Mouse (Mus musculus) heart, embryonic 15.5 days (tissue): Measurements from ENCODE around the gene Phf20. TPM values are rescaled to one million over a fixed set of nuclear protein-coding genes. Genes with fewer than 3 reads are reported as not detected.
"Not testable (repeated sequence)": the region's sequence is repeated elsewhere in the genome, so short reads cannot be mapped to it uniquely, and the experiment has no call there.

Experiments used
- ATAC-seq: fragments of 200-750 bp; cut with Nextera tagmentation; replicated peaks from 2 replicates; pipeline ENCODE4 v1.8.0; 2017; ENCODE audit warnings: low read depth, moderate TSS enrichment; ENCODE audit not compliant: insufficient number of reproducible peaks, insufficient read depth, low FRiP score
- H3K27ac ChIP-seq: fragments of 300-500 bp; sonication (generic); 2 replicates; pipeline ENCODE4 v1.5.1; 2015; ENCODE audit warnings: mild to moderate bottlenecking, inconsistent platforms
- H3K27me3 ChIP-seq: fragments of 300-500 bp; sonication (generic); 2 replicates; pipeline ENCODE4 v1.6.1; 2015; ENCODE audit warnings: inconsistent platforms
- H3K36me3 ChIP-seq: fragments of 300-500 bp; sonication (generic); 2 replicates; pipeline ENCODE4 v1.6.1; 2015; ENCODE audit warnings: mild to moderate bottlenecking, inconsistent platforms
- H3K4me1 ChIP-seq: fragments of 300-500 bp; sonication (generic); replicated peaks from 2 replicates; pipeline ENCODE4 v1.6.1; 2015; ENCODE audit warnings: inconsistent platforms
- H3K4me2 ChIP-seq: fragments of 300-500 bp; sonication (generic); 2 replicates; pipeline ENCODE4 v1.6.1; 2015; ENCODE audit warnings: inconsistent platforms, mild to moderate bottlenecking, moderate library complexity
- H3K4me3 ChIP-seq: fragments of 300-500 bp; sonication (generic); 2 replicates; pipeline ENCODE4 v1.5.1; 2015; ENCODE audit warnings: mild to moderate bottlenecking, inconsistent platforms
- H3K9ac ChIP-seq: fragments of 300-500 bp; sonication (generic); 2 replicates; pipeline ENCODE4 v1.6.1; 2015; ENCODE audit warnings: mild to moderate bottlenecking, inconsistent platforms
- H3K9me3 ChIP-seq: fragments of 300-500 bp; sonication (generic); replicated peaks from 2 replicates; pipeline ENCODE4 v1.6.1; 2016; ENCODE audit warnings: inconsistent platforms
- WGBS: fragments of 180-500 bp; shearing (Covaris S2); methylation state at CpG from one replicate; pipeline ENCODE4 v1.1.7; 2015; ENCODE audit warnings: mixed read lengths; 5-methylcytosine and 5-hydroxymethylcytosine counted together
- polyA plus RNA-seq: library from polyadenylated mRNA; unstranded; fragments of >200 nt; fragmentation: Nextera tagmentation; extraction: Ambion mirVana; gene quantifications from 2 replicates; pipeline ENCODE4 v1.2.1, GENCODE M21; 2015

Phf20 gene
- polyA plus RNA-seq, 1 experiment from 2014 or later = 53.9 TPM

- 10% methylated on average over 8 of the region's 8 CpGs for WGBS
- H3K27ac ChIP-seq = peak overlapping the region; percentile 94
- H3K4me2 ChIP-seq = peak overlapping the region; percentile 67
- H3K36me3 ChIP-seq = peaks cover 19% of the 10 kb centered on the region
- ATAC-seq = peak; percentile 5; the same call in 1 of the 2 replicates
- H3K4me3 ChIP-seq = peak overlapping the region; percentile 76
- no peaks in the 10 kb centered on the region for H3K9me3 ChIP-seq
- H3K27me3 ChIP-seq = no peaks in the 10 kb centered on the region
- H3K4me1 ChIP-seq = peaks cover 21% of the 10 kb centered on the region
- peak overlapping the region; percentile 72 for H3K9ac ChIP-seq
Measured at GRCm38 (mm10) chr2:156180824-156181590, 15.3 kb upstream of the Phf20 start.

GRCm38 (mm10) chr2:156181592-156181991, 14.7 kb upstream of the Phf20 start:
- 63% methylated on average over 2 of the region's 2 CpGs for WGBS
- peaks cover 14% of the 10 kb centered on the region for H3K36me3 ChIP-seq
- no peaks in the 10 kb centered on the region for H3K27me3 ChIP-seq
- no peak overlapping the region for H3K9ac ChIP-seq
- peaks cover 21% of the 10 kb centered on the region for H3K4me1 ChIP-seq
- peak overlapping the region; percentile 67; the same call in 1 of the 2 replicates for H3K4me2 ChIP-seq
- H3K9me3 ChIP-seq = no peaks in the 10 kb centered on the region
- ATAC-seq = no peak
- peak overlapping the region; percentile 94 for H3K27ac ChIP-seq
- H3K4me3 ChIP-seq = no peak overlapping the region

DNA sequence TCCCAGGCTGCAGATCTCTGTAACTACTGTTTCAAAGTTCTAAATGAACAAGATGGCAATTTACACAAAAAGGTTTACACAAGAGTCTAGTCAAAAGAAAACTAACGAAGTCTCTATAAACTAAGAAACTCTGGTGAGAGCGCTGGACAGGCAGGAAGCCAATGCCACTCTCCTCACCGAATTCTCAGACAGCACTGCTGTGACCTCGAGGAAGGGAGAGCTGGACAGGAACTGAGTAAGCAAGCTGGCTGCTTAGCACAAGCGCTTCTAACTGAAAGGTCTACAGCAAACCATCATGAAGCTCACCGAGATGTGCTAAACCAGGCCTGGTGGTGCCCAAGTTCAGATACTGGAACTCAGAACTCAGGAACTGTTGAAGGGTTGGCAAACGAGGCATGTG, 7.0 kb upstream of the Phf20 start:
- 62% methylated on average over 7 of the region's 7 CpGs for WGBS
- not testable (repeated sequence) for H3K27ac ChIP-seq, H3K27me3 ChIP-seq, H3K36me3 ChIP-seq, H3K4me3 ChIP-seq, H3K4me2 ChIP-seq, H3K9ac ChIP-seq, H3K4me1 ChIP-seq, ATAC-seq, H3K9me3 ChIP-seq

DNA sequence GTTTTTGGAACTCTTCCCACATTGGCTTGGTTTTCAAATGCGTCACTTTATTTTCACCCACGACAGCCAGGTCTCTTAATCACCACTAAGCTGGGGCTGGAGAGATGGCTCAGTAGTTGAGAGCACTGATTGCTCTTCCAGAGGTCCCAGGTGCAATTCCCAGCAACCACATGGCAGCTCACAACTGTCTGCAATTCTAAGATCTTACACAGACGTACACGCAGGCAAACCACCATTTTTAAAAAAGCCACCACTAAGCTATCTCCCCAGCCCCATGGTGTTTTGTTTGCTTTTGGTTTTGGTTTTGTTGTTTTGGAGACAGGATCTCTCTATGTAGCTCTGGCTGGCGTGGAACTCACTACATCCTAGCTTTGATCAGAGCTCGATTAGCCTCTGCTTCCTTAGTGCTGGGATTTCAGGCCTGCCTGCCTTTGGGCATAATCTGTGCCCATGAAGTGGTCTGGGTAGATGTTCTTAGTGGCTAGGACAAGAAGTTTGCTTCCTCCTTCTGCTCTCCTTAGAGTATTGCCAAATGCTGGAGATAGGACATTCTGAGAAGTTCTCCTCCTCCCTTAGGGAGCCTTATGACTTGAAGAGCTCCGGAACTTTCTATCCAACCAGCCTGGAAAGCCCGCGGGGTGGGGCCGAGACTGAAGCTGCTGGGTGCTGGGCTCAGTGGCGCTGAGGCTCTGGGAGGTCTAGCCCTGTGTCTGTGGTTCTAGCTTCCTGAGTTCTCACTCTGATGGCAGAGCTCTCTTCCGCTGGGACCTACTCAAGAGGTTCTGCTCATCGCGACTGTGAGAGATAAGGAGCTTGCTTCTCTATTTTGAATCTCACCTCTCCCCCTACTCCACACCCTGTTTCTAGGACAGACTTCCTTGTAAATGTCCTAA, 6.0 kb upstream of the Phf20 start:
- Histone ChIP-seq H3K4me1 (no peaks in the 10 kb centered on the region), H3K27ac (no peak overlapping the region), H3K27me3 (no peaks in the 10 kb centered on the region), H3K4me3 (no peak overlapping the region), H3K9ac (no peak overlapping the region), H3K36me3 (no peaks in the 10 kb centered on the region), H3K4me2 (no peak overlapping the region), H3K9me3 (no peaks in the 10 kb centered on the region)
- ATAC-seq = 0 out of 2 replicates have a peak, but pooled peaks have one; percentile 22
- WGBS = 70% methylated on average over 14 of the region's 14 CpGs

DNA sequence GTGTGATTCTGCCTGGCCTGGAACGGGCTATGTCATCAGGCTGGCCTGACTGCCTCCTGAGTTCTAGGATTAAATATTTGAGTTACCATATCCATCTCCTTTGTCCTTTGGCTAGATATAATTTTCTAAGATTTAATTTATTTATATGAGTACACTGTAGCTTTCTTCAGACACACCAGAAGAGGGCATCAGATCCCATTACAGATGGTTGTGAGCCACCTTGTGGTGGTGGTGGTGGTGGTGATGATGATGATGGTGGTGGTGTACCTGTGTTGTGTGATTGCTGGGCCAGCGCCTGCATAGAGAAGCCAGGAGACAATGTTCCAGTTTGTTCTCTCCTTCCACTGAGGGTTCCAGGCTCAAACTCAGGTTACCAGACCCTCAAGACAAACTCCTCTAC, 4.7 kb upstream of the Phf20 start:
- no peaks in the 10 kb centered on the region for H3K36me3 ChIP-seq
- H3K27ac ChIP-seq = no peak overlapping the region
- H3K9me3 ChIP-seq = no peaks in the 10 kb centered on the region
- WGBS = 96% methylated on average over 2 of the region's 2 CpGs
- H3K4me2 ChIP-seq = no peak overlapping the region
- no peak overlapping the region for H3K9ac ChIP-seq
- no peak for ATAC-seq
- no peaks in the 10 kb centered on the region for H3K27me3 ChIP-seq
- no peak overlapping the region for H3K4me3 ChIP-seq
- peaks cover 5% of the 10 kb centered on the region for H3K4me1 ChIP-seq

DNA sequence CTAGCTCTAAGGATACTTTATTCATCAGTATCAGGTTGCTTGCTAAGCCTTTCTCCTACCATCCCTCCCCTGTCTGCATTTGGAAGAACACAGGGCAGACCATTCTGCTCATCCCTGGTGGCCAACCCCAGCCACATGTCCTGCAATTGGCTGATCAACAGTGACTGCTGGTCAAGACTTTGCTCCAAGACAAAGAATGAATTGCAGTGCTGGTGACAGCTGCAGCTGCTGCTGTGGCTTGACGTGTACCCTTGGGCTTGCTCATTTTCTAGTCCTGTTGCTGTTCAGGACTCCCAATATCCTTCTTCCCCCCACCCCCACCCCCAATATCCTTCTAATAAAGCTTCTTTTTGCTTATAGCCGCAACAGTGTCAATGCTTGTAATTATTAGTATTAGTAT, 4.2 kb upstream of the Phf20 start:
- WGBS = 82% methylated on average over 2 of the region's 2 CpGs

DNA sequence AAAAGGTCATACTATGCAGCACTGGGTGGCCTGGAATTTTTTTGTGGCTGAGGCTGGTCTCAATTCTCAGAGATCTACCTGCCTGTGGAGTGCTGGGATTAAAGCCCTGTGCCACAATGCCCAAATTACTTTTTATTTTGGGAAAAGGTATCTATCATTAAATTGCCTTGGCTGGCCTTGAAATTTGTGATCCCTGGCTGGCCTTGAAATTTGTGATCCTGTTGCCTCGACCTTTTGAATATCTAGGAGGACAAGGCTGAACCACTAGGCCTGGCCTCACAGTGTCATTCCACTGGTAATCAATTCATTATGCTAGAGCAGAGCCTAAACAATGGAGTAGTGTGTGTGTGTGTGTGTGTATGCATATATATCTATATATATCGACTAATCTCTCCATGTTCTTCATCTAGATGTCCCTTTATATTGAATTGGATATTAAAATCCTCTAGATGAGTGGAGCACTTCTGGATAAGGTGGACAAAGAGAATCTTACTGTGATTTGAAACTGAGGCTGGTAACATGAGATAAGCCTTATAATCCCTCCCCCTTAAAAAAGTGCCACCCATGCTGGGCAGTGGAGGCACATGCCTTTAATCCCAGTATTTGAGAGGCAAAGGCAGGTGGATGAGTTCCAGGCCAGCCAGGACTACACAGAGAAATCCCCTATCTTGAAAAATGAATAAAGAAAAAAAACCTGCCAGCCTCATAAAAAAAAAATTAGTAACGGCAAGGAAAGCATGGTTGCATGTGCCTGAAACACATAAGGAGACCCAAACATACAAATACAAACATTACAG, 3.0 kb upstream of the Phf20 start:
- no peak overlapping the region for H3K27ac ChIP-seq
- peaks cover 13% of the 10 kb centered on the region for H3K4me1 ChIP-seq
- WGBS = 78% methylated on average over 3 of the region's 3 CpGs
- H3K27me3 ChIP-seq = no peaks in the 10 kb centered on the region
- ATAC-seq = no peak
- H3K9ac ChIP-seq = no peak overlapping the region
- H3K36me3 ChIP-seq = no peaks in the 10 kb centered on the region
- no peaks in the 10 kb centered on the region for H3K9me3 ChIP-seq
- no peak overlapping the region for H3K4me3 ChIP-seq
- H3K4me2 ChIP-seq = no peak overlapping the region

More for the DNA sequence above, 4.2 kb upstream of the Phf20 start:
- no peak overlapping the region for H3K9ac ChIP-seq
- H3K4me2 ChIP-seq = no peak overlapping the region
- ATAC-seq = no peak
- no peak overlapping the region for H3K27ac ChIP-seq
- H3K4me1 ChIP-seq = peaks cover 5% of the 10 kb centered on the region
- no peaks in the 10 kb centered on the region for H3K36me3 ChIP-seq
- no peak overlapping the region for H3K4me3 ChIP-seq
- no peaks in the 10 kb centered on the region for H3K9me3 ChIP-seq
- no peaks in the 10 kb centered on the region for H3K27me3 ChIP-seq

DNA sequence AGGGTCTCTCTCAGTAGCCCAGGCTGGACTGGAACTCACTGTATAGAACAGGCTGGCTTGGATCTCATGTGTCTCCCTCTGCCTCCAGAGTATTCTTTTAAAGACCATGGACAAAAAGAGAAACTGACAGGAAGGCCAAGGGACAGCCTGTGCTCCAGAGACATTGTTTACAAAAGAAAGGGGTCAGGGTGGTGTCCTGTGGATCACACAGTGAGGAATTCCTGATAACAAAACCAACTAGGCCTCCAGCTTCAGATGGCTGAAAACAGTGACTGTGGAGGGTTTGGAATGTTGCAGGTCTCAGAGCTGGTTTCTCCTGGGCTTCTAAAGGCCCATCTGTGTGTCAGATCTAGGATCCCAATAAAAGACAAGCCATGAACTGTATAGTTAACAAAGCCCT, 1.7 kb upstream of the Phf20 start:
- H3K9me3 ChIP-seq = no peaks in the 10 kb centered on the region
- ATAC-seq = no peak
- H3K4me2 ChIP-seq = no peak overlapping the region
- H3K4me1 ChIP-seq = peaks cover 23% of the 10 kb centered on the region
- H3K27ac ChIP-seq = no peak overlapping the region
- no peak overlapping the region for H3K9ac ChIP-seq
- no peak overlapping the region for H3K4me3 ChIP-seq
- H3K36me3 ChIP-seq = no peaks in the 10 kb centered on the region
- H3K27me3 ChIP-seq = no peaks in the 10 kb centered on the region

DNA sequence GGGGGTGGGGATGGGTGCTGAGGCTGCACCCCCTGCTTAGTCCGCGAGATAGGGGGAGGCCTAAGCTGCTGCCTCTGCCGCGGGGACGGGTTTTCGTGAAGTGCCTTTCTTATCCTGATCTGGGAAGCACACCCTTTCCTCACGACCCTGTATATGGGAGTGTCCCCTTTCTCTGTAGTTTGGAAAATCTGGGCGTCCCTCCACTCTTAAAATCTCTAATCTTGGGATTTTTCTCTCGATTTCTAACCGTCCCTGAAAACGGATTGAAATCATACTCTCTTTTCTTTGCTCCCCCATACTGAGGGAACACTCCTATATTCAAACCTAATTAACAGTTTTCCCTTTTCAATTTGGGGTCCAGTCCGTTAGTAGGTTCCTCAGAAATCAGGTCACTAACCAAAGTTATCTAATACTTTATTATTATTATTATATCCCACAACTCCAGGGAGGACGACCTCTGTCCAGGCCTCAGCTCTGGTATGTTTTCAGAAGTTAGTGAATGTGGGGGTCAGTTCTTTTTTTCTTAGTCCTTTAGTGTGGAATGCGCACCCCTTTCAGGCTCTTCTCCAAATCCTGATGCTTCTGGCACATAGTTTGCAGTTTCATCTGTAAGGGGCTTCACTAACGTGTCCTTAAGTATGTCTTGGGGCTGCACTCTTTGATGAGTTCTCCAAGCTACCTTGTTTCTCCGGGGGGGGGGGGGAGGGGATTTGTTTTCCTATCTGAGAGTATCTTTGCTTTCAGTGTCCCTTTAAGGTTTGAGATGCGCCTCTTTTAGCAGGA, 1.1 kb downstream of the Phf20 start:
- H3K27me3 ChIP-seq = no peaks in the 10 kb centered on the region
- H3K4me3 ChIP-seq = peak overlapping the region; percentile 70
- H3K9me3 ChIP-seq = no peaks in the 10 kb centered on the region
- peaks cover 29% of the 10 kb centered on the region for H3K4me1 ChIP-seq
- WGBS = 5% methylated on average over 17 of the region's 17 CpGs
- ATAC-seq = no peak
- peaks cover 3% of the 10 kb centered on the region; the same call in 1 of the 2 replicates for H3K36me3 ChIP-seq
- H3K4me2 ChIP-seq = peak overlapping the region; percentile 71
- peak overlapping the region; percentile 87 for H3K9ac ChIP-seq
- peak overlapping the region; percentile 97 for H3K27ac ChIP-seq

- no peak overlapping the region for H3K4me2 ChIP-seq
- WGBS = 57% methylated on average over 3 of the region's 3 CpGs
- no peak overlapping the region for H3K27ac ChIP-seq
- no peak for ATAC-seq
- H3K9ac ChIP-seq = no peak overlapping the region
- H3K9me3 ChIP-seq = no peaks in the 10 kb centered on the region
- peaks cover 49% of the 10 kb centered on the region for H3K4me1 ChIP-seq
- H3K27me3 ChIP-seq = no peaks in the 10 kb centered on the region
- H3K36me3 ChIP-seq = peaks cover 9% of the 10 kb centered on the region; the same call in 1 of the 2 replicates
- no peak overlapping the region for H3K4me3 ChIP-seq
Measured at GRCm38 (mm10) chr2:156199944-156200343, 3.7 kb downstream of the Phf20 start.
